Mouse (Mus musculus) heart, adult 9 months (tissue): ENCODE measurements at regions not wholly inside any gene's neighbourhood (a gene's known extent, or its start where the extent isn't known, plus 50 kb on each side); places are given as distances from the start of the nearest gene placed in this dataset.

ENCODE experiments used
- DNase-seq, 2 experiments: peaks; one replicate each; pipeline ENCODE4 v3.0.0; 2022; ENCODE audit warnings: low spot score in 2 of 2

- no peak for DNase-seq
Measured at GRCm38 (mm10) chr13:35383000-35383623, 276.5 kb upstream of the Cdyl start.

GRCm38 (mm10) chr13:35383624-35384018 is 276.0 kb upstream of the Cdyl start:
- DNase-seq: peak; percentile 24 to 50

GRCm38 (mm10) chr13:35388380-35388779 is 271.3 kb upstream of the Cdyl start:
- no peak for DNase-seq

GRCm38 (mm10) chr13:35389781-35390525 is 269.7 kb upstream of the Cdyl start:
- no peak for DNase-seq

- no peak for DNase-seq
Measured at GRCm38 (mm10) chr13:35390526-35390880, 269.1 kb upstream of the Cdyl start.

- DNase-seq: no peak
Measured at GRCm38 (mm10) chr13:35392167-35392566, 267.5 kb upstream of the Cdyl start.

- DNase-seq: no peak
Measured at GRCm38 (mm10) chr13:35395192-35395591, 264.4 kb upstream of the Cdyl start.

- peak; percentile 14 to 39 for DNase-seq
Measured at GRCm38 (mm10) chr13:35395630-35396029, 264.0 kb upstream of the Cdyl start.

GRCm38 (mm10) chr13:35397166-35397565 is 262.5 kb upstream of the Cdyl start:
- no peak for DNase-seq

GRCm38 (mm10) chr13:35398192-35398591 is 261.4 kb upstream of the Cdyl start:
- DNase-seq: no peak

GRCm38 (mm10) chr13:35402856-35403255 is 256.8 kb upstream of the Cdyl start:
- DNase-seq: no peak

- no peak for DNase-seq
Measured at GRCm38 (mm10) chr13:35404428-35404827, 255.2 kb upstream of the Cdyl start.

- DNase-seq: peak in 1 of 2 experiments; percentile 3
Measured at GRCm38 (mm10) chr13:35405384-35405783, 254.2 kb upstream of the Cdyl start.

- DNase-seq: no peak
Measured at GRCm38 (mm10) chr13:35417500-35417899, 242.1 kb upstream of the Cdyl start.

- no peak for DNase-seq
Measured at GRCm38 (mm10) chr13:35420076-35420475, 239.6 kb upstream of the Cdyl start.

- DNase-seq: no peak
Measured at GRCm38 (mm10) chr13:35426061-35426460, 233.6 kb upstream of the Cdyl start.

GRCm38 (mm10) chr13:35435173-35435572 is 224.5 kb upstream of the Cdyl start:
- DNase-seq: no peak

GRCm38 (mm10) chr13:35447661-35448060 is 212.0 kb upstream of the Cdyl start:
- DNase-seq: no peak

- DNase-seq: no peak
Measured at GRCm38 (mm10) chr13:35452420-35452819, 207.2 kb upstream of the Cdyl start.

GRCm38 (mm10) chr13:35453222-35453914 is 206.3 kb upstream of the Cdyl start:
- peak; percentile 7 to 16 for DNase-seq

GRCm38 (mm10) chr13:35460051-35460450 is 199.6 kb upstream of the Cdyl start:
- no peak for DNase-seq

GRCm38 (mm10) chr13:35463231-35463630 is 196.4 kb upstream of the Cdyl start:
- DNase-seq: peak; percentile 62 to 80

GRCm38 (mm10) chr13:35463850-35464249 is 195.8 kb upstream of the Cdyl start:
- DNase-seq: peak; percentile 28 to 56
